Mouse (Mus musculus): ENCODE measurements around the gene Tnnt2. TPM values are rescaled to one million over a fixed set of nuclear protein-coding genes. Genes with fewer than 3 reads are reported as not detected.

The Tnnt2 gene
- polyA plus RNA-seq, 1 experiment, result 16.2 TPM

GRCm38 (mm10) chr1:135814531-135814930, 21.6 kb upstream of the Tnnt2 start:
- Histone ChIP-seq H3K27ac (ENCODE audit: insufficient read depth, low read length) (no peak overlapping the region), H3K4me1 (ENCODE audit: control insufficient read depth, insufficient read depth, low read length) (no peaks in the 10 kb centered on the region), H3K4me3 (ENCODE audit: insufficient read depth, low read length) (no peak overlapping the region)
- TF ChIP-seq CTCF (IDR thresholded peaks at IDR 0.05; ENCODE audit: extremely low read depth, insufficient read depth, low read length), result no peak
- no peak for TF ChIP-seq POLR2A (IDR thresholded peaks at IDR 0.05; ENCODE audit: extremely low read depth, insufficient read depth, low read length)

DNA sequence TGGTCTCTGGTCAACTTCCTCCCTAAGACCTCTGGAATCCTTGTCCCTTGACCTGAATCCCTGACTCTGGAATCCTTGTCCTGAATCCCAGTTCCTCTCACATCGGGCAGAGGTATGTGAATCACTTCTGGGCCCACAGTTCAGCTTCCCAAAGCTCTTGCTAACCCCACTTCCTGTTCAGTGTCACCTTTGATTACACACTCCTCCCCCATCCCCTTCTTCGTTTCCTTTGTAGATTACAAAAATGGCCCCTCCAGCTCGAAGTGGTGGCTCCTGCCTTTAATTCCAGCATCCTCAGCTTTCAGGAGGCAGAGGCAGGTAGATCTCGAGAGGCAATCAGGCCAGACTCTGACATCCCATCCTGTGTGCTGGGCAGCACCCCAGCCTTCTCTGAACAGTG, 18.6 kb upstream of the Tnnt2 start:
- Histone ChIP-seq H3K4me3 (ENCODE audit: insufficient read depth, low read length) (no peak overlapping the region), H3K27ac (ENCODE audit: insufficient read depth, low read length) (no peak overlapping the region)
- TF ChIP-seq POLR2A (IDR thresholded peaks at IDR 0.05; ENCODE audit: extremely low read depth, insufficient read depth, low read length), result no peak
- TF ChIP-seq CTCF (IDR thresholded peaks at IDR 0.05; ENCODE audit: extremely low read depth, insufficient read depth, low read length), result no peak

GRCm38 (mm10) chr1:135818481-135819086, 17.6 kb upstream of the Tnnt2 start, which contains the start of gene Lad1:
Lad1 (plus strand) TSS chr1:135818598.
- no peaks in the 10 kb centered on the region for H3K4me1 ChIP-seq (ENCODE audit: control insufficient read depth, insufficient read depth, low read length)
- TF ChIP-seq POLR2A (IDR thresholded peaks at IDR 0.05; ENCODE audit: extremely low read depth, insufficient read depth, low read length), result no peak
- no peak for TF ChIP-seq CTCF (IDR thresholded peaks at IDR 0.05; ENCODE audit: extremely low read depth, insufficient read depth, low read length)

More for the DNA sequence above, 18.6 kb upstream of the Tnnt2 start:
- H3K4me1 ChIP-seq (ENCODE audit: control insufficient read depth, insufficient read depth, low read length), result no peaks in the 10 kb centered on the region

DNA sequence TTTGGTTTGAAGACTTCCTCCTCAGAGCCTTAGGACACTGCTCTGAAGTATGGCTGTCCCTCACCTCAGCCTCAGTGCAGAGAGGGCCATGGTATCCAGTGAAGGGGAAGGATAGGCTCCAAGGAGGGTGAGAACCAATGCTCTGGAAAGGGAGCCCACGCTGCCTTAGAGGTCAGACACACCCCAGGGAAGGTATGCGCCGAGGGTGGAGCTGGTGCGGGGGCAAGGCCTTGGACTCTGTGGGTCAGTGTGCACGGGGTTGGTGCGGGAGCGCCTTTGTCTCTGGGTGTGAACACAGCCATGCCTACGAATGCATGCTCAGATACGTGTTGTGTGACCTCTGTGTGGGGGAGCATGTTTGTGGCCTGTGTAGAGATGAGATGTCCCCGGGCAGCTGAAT, 16.1 kb upstream of the Tnnt2 start:
- TF ChIP-seq POLR2A (IDR thresholded peaks at IDR 0.05; ENCODE audit: extremely low read depth, insufficient read depth, low read length), result no peak
- TF ChIP-seq CTCF (IDR thresholded peaks at IDR 0.05; ENCODE audit: extremely low read depth, insufficient read depth, low read length), result no peak

More at GRCm38 (mm10) chr1:135818481-135819086, 17.6 kb upstream of the Tnnt2 start, which contains the start of gene Lad1:
- Histone ChIP-seq H3K4me3 (ENCODE audit: insufficient read depth, low read length) (peak within 1 kb of the TSS; percentile 0; the same call in 1 of the 2 replicates), H3K27ac (ENCODE audit: insufficient read depth, low read length) (no peak within 1 kb of the TSS)

GRCm38 (mm10) chr1:135820736-135821364, 15.3 kb upstream of the Tnnt2 start:
- TF ChIP-seq CTCF (IDR thresholded peaks at IDR 0.05; ENCODE audit: extremely low read depth, insufficient read depth, low read length) (no peak), POLR2A (IDR thresholded peaks at IDR 0.05; ENCODE audit: extremely low read depth, insufficient read depth, low read length) (no peak)
- Histone ChIP-seq H3K4me1 (ENCODE audit: control insufficient read depth, insufficient read depth, low read length) (no peaks in the 10 kb centered on the region), H3K27ac (ENCODE audit: insufficient read depth, low read length) (no peak overlapping the region), H3K4me3 (ENCODE audit: insufficient read depth, low read length) (no peak overlapping the region)

More for the DNA sequence above, 16.1 kb upstream of the Tnnt2 start:
- Histone ChIP-seq H3K27ac (ENCODE audit: insufficient read depth, low read length) (no peak overlapping the region), H3K4me3 (ENCODE audit: insufficient read depth, low read length) (no peak overlapping the region), H3K4me1 (ENCODE audit: control insufficient read depth, insufficient read depth, low read length) (no peaks in the 10 kb centered on the region)

GRCm38 (mm10) chr1:135821780-135822179, 14.4 kb upstream of the Tnnt2 start:
- Histone ChIP-seq H3K27ac (ENCODE audit: insufficient read depth, low read length) (no peak overlapping the region), H3K4me3 (ENCODE audit: insufficient read depth, low read length) (no peak overlapping the region), H3K4me1 (ENCODE audit: control insufficient read depth, insufficient read depth, low read length) (no peaks in the 10 kb centered on the region)
- TF ChIP-seq CTCF (IDR thresholded peaks at IDR 0.05; ENCODE audit: extremely low read depth, insufficient read depth, low read length) (no peak), POLR2A (IDR thresholded peaks at IDR 0.05; ENCODE audit: extremely low read depth, insufficient read depth, low read length) (no peak)

GRCm38 (mm10) chr1:135828918-135829317, 7.2 kb upstream of the Tnnt2 start:
- TF ChIP-seq POLR2A (IDR thresholded peaks at IDR 0.05; ENCODE audit: extremely low read depth, insufficient read depth, low read length) (no peak), CTCF (IDR thresholded peaks at IDR 0.05; ENCODE audit: extremely low read depth, insufficient read depth, low read length) (peak; percentile 63)
- H3K27ac ChIP-seq (ENCODE audit: insufficient read depth, low read length), result no peak overlapping the region

GRCm38 (mm10) chr1:135834206-135834859, 1.8 kb upstream of the Tnnt2 start:
- H3K4me3 ChIP-seq (ENCODE audit: insufficient read depth, low read length), result no peak overlapping the region
- no peaks in the 10 kb centered on the region for H3K4me1 ChIP-seq (ENCODE audit: control insufficient read depth, insufficient read depth, low read length)
- no peak for TF ChIP-seq POLR2A (IDR thresholded peaks at IDR 0.05; ENCODE audit: extremely low read depth, insufficient read depth, low read length)
- TF ChIP-seq CTCF (IDR thresholded peaks at IDR 0.05; ENCODE audit: extremely low read depth, insufficient read depth, low read length), result no peak
- no peak overlapping the region for H3K27ac ChIP-seq (ENCODE audit: insufficient read depth, low read length)

More at GRCm38 (mm10) chr1:135828918-135829317, 7.2 kb upstream of the Tnnt2 start:
- Histone ChIP-seq H3K4me1 (ENCODE audit: control insufficient read depth, insufficient read depth, low read length) (no peaks in the 10 kb centered on the region), H3K4me3 (ENCODE audit: insufficient read depth, low read length) (no peak overlapping the region)

GRCm38 (mm10) chr1:135834983-135835382, 1.2 kb upstream of the Tnnt2 start:
- H3K4me1 ChIP-seq (ENCODE audit: control insufficient read depth, insufficient read depth, low read length), result no peaks in the 10 kb centered on the region
- no peak overlapping the region for H3K27ac ChIP-seq (ENCODE audit: insufficient read depth, low read length)
- no peak for TF ChIP-seq CTCF (IDR thresholded peaks at IDR 0.05; ENCODE audit: extremely low read depth, insufficient read depth, low read length)
- no peak overlapping the region for H3K4me3 ChIP-seq (ENCODE audit: insufficient read depth, low read length)
